Mouse (Mus musculus) granulocyte monocyte progenitor cell, adult 5-6 weeks (primary cell): ENCODE results near the gene Maml3. TPM values are rescaled to one million over a fixed set of nuclear protein-coding genes. Genes with fewer than 3 reads are reported as not detected.

Experiments used
- ATAC-seq: replicated peaks from 2 replicates; pipeline ENCODE4 v1.8.0; 2016; ENCODE audit warnings: mild to moderate bottlenecking, moderate TSS enrichment, inconsistent platforms; ENCODE audit not compliant: poor library complexity, severe bottlenecking
- total RNA-seq, 2 experiments: library from RNA; stranded (forward) in 1 of 2; stranded (reverse) in 1 of 2; fragments of 200-712, 200-1000 nt in 1 of 2; fragments of >200 nt in 1 of 2; fragmentation: Nextera tagmentation in 1 of 2; gene quantifications; 2 replicates each; pipeline ENCODE4 v1.2.3; 2014 to 2017

Maml3 gene
- total RNA-seq, 2 experiments from 2014 or later: 4.9 to 12.3 TPM

DNA sequence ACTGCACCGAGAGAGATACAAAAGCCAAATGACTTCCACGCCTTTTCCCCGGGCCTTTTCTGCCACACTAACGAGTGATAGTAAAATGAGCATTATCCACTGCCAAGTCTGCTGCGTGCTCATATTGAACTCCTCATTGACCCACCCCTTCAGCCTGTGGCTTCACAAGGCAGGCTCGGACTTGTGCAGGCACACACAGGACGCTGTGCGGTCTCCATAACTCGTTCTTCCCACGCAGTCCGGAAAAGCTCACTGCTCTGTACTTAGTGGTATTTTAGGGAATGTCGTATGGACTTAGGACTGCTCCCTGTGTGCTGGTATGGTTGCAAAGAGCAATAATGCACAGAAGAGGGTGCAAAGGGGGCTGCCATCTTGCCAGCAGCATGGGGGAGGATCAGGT, 262.7 kb downstream of the Maml3 start:
- no peak for ATAC-seq

DNA sequence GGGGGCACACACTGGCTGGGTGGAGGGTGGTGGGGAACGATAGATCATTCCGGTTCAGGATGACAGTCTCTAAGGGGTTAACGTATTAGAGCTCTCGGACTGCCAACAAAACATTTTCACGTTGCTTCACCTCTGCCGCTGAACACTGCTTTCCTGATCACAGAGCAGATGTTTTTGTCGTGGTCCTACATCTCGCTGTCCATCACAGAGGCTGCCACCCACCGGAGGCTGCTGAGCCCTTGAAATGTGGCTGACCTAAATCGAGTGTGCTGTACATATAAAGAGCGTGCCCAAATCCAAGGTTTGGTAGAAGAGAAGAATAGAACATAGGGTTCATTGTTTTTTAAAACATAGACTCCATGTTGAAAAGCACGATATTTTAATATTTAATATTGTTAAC, 263.3 kb downstream of the Maml3 start:
- ATAC-seq: no peak

- no peak for ATAC-seq
Observed at GRCm38 (mm10) chr3:51841177-51841576, 263.7 kb downstream of the Maml3 start.

DNA sequence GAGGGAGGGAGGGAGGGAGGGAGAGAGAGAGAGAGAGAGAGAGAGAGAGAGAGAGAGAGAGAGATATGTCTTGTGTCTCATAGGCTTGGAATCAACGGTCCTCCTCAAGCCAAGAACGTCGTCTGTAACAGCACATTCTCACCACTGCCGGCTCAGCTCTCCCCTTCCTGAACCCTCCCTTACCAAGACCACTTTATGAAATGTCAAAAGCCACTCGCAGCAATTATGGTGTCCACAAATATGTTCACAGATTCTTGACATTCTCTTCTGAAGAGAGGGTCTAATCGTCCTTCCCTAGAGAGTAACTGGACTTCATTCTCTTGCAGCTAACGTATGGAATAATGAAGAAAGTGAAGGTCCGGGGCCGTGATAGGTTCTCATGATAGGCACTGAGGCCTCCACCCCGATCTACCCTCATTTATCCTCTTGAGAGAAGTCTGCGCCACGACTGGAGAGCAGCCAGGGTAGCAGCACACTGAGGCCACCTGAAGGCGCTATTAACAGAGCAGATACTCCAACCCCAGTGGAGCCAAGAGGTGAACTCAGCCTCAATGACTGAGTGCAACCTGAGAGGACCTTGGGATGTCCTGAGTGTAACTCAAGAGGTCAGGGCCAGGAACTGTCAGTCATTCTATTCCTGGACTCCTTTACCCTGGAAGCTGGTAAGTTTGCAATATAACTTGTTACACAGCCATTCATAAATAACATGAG, 264.6 kb downstream of the Maml3 start:
- no peak for ATAC-seq

- ATAC-seq: no peak
Observed at GRCm38 (mm10) chr3:51839353-51839715, 265.5 kb downstream of the Maml3 start.

- no peak for ATAC-seq
Observed at GRCm38 (mm10) chr3:51838696-51839352, 266.1 kb downstream of the Maml3 start.

DNA sequence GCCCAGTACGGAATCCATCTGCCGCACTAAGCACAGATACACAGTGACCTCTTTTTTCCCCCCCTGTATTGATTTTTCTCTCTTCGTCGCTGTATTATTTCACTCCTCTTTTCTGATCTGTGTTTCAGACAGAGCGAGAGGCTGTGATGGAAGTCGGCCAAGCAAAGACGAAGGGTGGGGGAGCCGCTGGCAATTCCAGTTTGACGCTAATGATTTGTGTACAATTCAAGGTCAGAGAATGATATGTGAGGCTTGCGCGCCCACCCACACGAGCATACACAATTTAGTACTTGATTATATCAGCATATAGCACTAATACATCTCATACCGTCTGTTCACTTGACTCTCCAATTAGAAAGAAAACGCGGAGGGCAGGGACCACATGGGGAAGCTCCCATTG, 271.9 kb downstream of the Maml3 start:
- no peak for ATAC-seq

DNA sequence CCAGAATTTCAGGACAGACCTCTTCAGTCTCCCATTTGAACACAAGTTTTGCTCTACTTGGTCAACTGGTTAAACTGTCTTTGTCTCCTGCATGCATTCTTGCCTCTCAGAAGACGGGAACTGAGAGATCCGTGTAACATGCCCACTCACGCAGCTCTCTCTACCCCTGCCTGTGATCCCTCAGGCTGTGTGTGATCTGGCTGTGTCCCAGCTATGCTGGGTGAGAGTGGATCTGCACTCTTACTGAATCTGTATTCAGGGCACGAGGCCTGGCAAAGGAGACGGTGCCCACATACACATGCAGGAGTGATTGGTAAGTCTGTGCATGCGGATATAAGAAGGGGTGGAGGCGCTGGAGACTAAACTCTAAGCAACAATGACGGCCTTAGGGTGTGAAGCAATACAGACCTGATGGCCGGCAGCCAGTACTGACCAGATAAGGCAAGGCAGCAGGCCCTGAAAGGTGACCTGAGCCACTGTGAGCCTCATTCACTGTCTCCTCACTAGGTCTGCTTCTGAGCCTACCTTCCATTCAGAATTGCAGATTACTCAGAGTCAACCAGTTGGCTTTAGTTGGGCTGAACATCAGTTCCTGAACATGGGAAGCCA, 274.0 kb downstream of the Maml3 start:
- ATAC-seq: no peak

DNA sequence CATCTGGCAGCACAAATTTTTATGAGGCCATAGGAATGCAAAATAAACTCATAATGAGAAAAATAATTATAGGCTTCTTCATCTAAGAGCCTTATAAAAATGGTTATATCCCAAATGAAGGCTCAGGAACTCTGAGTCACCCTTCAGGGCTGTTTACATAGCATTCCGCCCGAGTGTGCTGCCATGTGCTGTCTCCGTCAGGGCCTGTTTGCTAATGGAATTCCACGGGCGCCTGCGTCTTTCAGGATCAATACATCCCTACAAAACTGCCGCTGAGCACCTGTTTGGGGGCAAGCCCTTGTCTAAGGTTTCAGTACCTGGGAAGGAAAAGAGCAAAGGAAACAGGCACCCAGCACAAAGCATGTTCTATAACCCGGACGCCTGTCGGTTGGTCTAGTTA, 279.3 kb downstream of the Maml3 start:
- no peak for ATAC-seq

- no peak for ATAC-seq
Observed at GRCm38 (mm10) chr3:51824506-51824905, 280.4 kb downstream of the Maml3 start.

DNA sequence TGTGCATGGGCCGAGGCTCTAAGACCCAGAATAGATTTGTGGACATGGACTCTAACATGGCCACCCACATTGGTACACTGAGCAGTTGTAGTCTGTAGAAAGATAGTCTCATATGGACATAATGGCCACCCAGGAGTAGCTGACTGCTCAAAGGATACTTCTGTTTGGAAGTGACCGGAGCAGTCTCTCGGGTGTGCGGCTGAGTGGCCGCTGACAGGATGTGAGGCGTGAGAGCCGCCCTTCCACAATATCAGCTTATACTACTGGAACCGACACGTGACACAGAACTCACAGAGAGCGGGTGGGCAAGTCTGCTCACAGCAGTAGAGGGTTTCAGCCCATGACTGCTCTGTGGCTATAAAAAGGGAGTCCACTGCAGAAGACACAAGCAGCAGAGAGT, 283.3 kb downstream of the Maml3 start:
- ATAC-seq: no peak

GRCm38 (mm10) chr3:51819109-51819508, 285.8 kb downstream of the Maml3 start:
- no peak for ATAC-seq

DNA sequence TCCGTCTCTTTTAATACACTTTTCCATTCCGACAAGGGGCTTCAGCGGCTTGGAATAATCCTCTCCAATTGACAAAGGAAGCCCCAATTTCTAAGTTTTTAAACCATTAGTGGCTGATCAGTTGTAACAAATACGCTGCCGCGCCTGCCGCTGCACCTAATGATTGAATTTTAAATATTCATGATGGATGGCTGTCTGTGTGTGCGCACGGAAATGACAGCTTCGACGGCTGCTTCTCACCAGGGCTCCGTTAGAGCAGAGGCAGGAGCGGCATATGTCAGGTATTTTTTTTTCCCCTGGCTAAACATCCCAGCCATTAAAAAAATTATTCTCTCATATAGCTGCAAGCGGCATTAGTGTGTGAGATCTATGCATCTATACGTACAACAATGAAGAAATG, 287.0 kb downstream of the Maml3 start:
- no peak for ATAC-seq

DNA sequence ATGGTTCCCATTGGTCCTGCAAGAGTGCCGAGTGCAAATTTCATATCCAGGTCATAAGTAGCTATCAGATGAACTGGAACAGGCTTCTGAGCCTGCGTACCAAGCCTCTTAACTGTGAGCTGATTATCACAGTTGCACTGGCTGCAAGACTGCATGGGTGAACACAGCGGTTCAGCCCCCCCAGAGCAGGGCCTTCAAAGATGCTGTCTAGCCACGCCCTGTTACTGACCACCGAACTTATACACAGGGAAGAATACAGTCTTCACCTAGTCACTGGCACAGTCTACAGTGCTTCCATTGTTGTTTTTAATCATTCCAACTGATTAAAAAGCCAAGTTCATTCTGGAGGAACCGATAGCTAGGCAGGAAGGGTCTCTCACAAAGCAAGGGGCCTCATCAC, 287.5 kb downstream of the Maml3 start:
- no peak for ATAC-seq

DNA sequence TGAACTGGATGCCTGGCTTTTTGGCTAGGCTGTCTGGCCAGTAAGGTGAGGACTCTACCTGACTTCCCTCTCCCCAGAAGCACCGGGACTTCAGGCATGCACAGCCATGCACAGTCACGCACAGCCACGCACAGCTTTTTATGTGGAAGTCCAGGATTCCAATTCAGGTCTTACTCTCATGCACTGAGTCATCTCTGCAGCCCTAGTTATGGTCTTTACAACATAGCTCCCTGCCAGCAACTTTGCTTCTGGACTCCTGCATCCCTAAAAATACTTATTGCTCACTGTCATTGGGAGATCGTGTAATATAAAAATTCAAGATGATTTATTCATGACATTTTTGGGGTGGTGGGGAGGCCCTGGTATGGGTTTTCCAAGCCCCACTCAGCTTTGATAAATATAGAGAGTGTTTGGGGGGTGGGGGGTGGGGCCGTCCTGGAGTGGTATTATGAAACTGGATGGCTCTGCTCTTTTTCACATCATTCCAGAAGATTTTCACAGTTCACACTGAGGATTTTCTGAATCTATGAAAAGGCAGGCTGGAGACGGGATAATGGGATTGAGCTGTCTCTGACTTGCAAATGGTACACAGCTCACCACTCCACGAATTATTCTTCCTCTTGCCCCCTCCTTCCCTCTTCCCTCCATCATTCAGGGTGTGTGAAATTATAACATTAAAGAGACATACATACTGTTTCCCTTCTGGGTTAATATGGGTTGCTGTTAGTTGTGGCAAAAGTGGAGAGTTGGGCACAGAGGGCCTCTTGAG, 288.2 kb downstream of the Maml3 start:
- no peak for ATAC-seq

DNA sequence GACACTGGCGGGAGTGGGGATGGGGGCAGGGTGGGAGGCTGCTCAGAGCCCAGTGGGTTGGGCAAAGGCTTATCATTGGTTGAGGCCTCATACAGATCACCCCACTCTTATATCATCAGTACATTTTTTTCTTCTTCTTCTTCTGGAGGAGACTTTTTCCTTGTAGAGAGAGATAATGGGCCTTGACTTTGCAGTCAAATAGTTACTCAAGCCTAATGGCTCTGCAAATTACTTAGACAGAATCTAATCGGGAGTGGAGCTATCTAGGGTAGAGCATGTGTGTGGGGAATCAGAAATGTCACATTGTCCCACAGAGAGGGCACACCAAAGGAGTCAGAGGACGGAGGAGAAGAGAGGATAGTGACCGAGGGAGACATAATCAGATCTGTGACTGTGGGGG, 290.8 kb downstream of the Maml3 start:
- ATAC-seq: no peak

DNA sequence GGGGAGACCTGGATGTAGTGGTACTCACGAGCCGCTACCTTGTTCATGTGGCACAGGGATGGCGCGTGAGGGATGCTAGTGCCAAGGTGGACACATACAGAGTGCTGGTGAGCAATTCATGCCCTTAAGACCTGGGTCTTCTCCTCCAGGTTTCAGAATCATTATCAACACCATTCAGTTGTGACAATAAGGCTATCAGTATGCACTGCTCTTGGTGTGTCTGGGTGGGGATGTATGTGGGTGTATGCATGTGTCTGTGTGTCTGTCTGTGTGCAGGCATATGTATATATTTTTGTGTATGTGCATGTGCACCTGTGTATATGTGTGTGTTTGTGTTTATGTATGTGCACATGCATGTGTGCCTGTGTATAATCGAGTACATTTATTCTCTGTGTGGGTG, 291.7 kb downstream of the Maml3 start:
- no peak for ATAC-seq

DNA sequence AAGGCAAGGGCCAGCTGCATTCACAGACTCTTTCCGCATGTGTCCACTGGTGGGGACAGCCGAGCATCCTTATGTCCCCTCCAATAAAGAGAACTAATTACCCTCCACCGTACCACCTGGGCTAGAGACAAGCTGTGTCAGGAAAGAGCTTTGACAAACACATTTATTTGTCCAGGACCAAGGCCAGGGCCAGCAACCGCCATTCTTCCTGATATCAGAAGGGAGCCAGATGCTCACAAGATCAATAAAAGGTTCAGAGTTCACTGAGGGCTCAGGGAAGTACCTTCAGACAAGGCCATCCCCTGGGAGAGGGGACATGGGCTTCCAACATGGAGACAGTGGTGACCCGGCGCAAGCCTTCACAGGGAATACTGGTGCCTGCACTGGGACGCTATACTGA, 294.1 kb downstream of the Maml3 start:
- no peak for ATAC-seq

DNA sequence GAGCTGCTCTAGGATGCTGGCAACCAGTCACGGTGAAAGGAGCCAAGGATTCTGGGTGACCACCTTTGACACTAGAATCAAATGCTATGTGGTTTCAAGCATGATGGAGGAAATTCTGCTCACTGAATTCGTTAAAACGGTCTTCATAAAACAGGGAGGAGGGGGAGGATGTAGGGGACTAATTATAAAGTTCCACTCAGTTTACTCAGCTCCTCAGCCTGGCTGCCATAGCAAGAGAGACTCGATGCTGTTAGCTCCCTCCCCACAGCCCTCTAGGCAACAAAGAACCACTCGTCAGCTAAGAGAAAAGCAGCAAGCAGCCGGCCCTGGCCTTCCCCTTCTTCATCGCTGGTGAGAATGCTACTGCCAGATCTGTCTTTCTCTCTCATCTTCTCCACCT, 295.1 kb downstream of the Maml3 start:
- ATAC-seq: no peak

GRCm38 (mm10) chr3:51807981-51808870, 296.6 kb downstream of the Maml3 start:
- no peak for ATAC-seq
